Mouse (Mus musculus) CD8-positive naive resting alpha-beta T cell, adult 2 months (primary cell): ENCODE results near the gene Car11.
A peak's percentile ranks its signal among the peaks of the same experiment; 100 is the strongest.

ENCODE experiments used
- DNase-seq, 2 experiments: peaks; one replicate each; pipeline ENCODE4 v3.0.0; 2022; ENCODE audit warnings: low read depth in 2 of 2, low spot score in 2 of 2

Car11 gene

GRCm38 (mm10) chr7:45709677-45710355 is 10.2 kb downstream of the Car11 start:
- DNase-seq, result no peak

GRCm38 (mm10) chr7:45710477-45711191 is 11.0 kb downstream of the Car11 start:
- DNase-seq, result no peak

- no peak for DNase-seq
Observed at GRCm38 (mm10) chr7:45711316-45712021, 11.8 kb downstream of the Car11 start.

GRCm38 (mm10) chr7:45712022-45712757 is 12.5 kb downstream of the Car11 start:
- DNase-seq, result no peak

- DNase-seq, result no peak
Observed at GRCm38 (mm10) chr7:45713396-45713795, 13.8 kb downstream of the Car11 start.

- no peak for DNase-seq
Observed at GRCm38 (mm10) chr7:45713881-45714520, 14.4 kb downstream of the Car11 start.

- no peak for DNase-seq
Observed at GRCm38 (mm10) chr7:45714630-45715089, 15.0 kb downstream of the Car11 start.

- DNase-seq, result peak; percentile 90 to 92
Observed at GRCm38 (mm10) chr7:45715090-45715708, 15.6 kb downstream of the Car11 start, which contains the start of gene Rpl18. TSS of gene Rpl18 (plus strand) at chr7:45715457.

- no peak for DNase-seq
Observed at GRCm38 (mm10) chr7:45715741-45716459, 16.3 kb downstream of the Car11 start.

GRCm38 (mm10) chr7:45716460-45716857 is 16.8 kb downstream of the Car11 start:
- DNase-seq, result no peak

- no peak for DNase-seq
Observed at GRCm38 (mm10) chr7:45716952-45717917, 17.6 kb downstream of the Car11 start.

GRCm38 (mm10) chr7:45717918-45718297 is 18.3 kb downstream of the Car11 start, which contains the start of gene Sphk2:
TSS of gene Sphk2 (minus strand) at chr7:45718002.
- DNase-seq, result peak; percentile 98 to 99

GRCm38 (mm10) chr7:45718331-45718730 is 18.7 kb downstream of the Car11 start:
- no peak for DNase-seq

- no peak for DNase-seq
Observed at GRCm38 (mm10) chr7:45719180-45719579, 19.5 kb downstream of the Car11 start.

- DNase-seq, result no peak
Observed at GRCm38 (mm10) chr7:45719738-45720412, 20.2 kb downstream of the Car11 start.

- DNase-seq, result no peak
Observed at GRCm38 (mm10) chr7:45720413-45721233, 21.0 kb downstream of the Car11 start, which contains the start of gene Fam83e. TSS of gene Fam83e (plus strand) at chr7:45721212.

- DNase-seq, result no peak
Observed at GRCm38 (mm10) chr7:45721234-45721571, 21.6 kb downstream of the Car11 start.
